Mouse (Mus musculus): ENCODE data around the gene Kif18a. TPM values are rescaled to one million over a fixed set of nuclear protein-coding genes. Genes with fewer than 3 reads are reported as not detected.

The Kif18a gene
- polyA plus RNA-seq, 1 experiment from 2014 or later: 9.3 TPM

GRCm38 (mm10) chr2:109335765-109336164 lies 55.2 kb downstream of the Kif18a start:
- no peak overlapping the region for H3K4me3 ChIP-seq (ENCODE audit: low read depth, low read length)
- no peak overlapping the region for H3K9ac ChIP-seq (replicated peaks)
- H3K4me1 ChIP-seq (ENCODE audit: insufficient read depth): no peaks in the 10 kb centered on the region
- TF ChIP-seq EP300 (IDR thresholded peaks at IDR 0.05; ENCODE audit: low read depth) (no peak), CTCF (IDR thresholded peaks at IDR 0.05; ENCODE audit: low read depth) (no peak)
- ATAC-seq (no peak), DNase-seq (no peak)
- no peaks in the 10 kb centered on the region for H3K27me3 ChIP-seq (ENCODE audit: insufficient read depth, low read length)
- H3K36me3 ChIP-seq (replicated peaks; ENCODE audit: insufficient read depth, low read length): peaks cover 11% of the 10 kb centered on the region
- no peaks in the 10 kb centered on the region for H3K9me3 ChIP-seq (ENCODE audit: low read length)
- whole genome bisulfite sequencing (ENCODE audit: insufficient replicate concordance): 75% methylated on average over 1 of the region's 1 CpGs
- H3K27ac ChIP-seq (ENCODE audit: low read depth): no peak overlapping the region
- no peak overlapping the region for H3K4me2 ChIP-seq (ENCODE audit: low read depth, low read length)

GRCm38 (mm10) chr2:109345386-109345785 lies 64.8 kb downstream of the Kif18a start:
- Histone ChIP-seq H3K4me2 (ENCODE audit: low read depth, low read length) (no peak overlapping the region), H3K27me3 (ENCODE audit: insufficient read depth, low read length) (no peaks in the 10 kb centered on the region), H3K9me3 (ENCODE audit: low read length) (no peaks in the 10 kb centered on the region), H3K4me1 (ENCODE audit: insufficient read depth) (no peaks in the 10 kb centered on the region), H3K9ac (replicated peaks) (no peak overlapping the region), H3K4me3 (ENCODE audit: low read depth, low read length) (no peak overlapping the region), H3K36me3 (replicated peaks; ENCODE audit: insufficient read depth, low read length) (peaks cover 10% of the 10 kb centered on the region), H3K27ac (ENCODE audit: low read depth) (no peak overlapping the region)
- no peak for TF ChIP-seq EP300 (IDR thresholded peaks at IDR 0.05; ENCODE audit: low read depth)
- no peak for TF ChIP-seq CTCF (IDR thresholded peaks at IDR 0.05; ENCODE audit: low read depth)
- WGBS (ENCODE audit: insufficient replicate concordance): 89% methylated on average over 4 of the region's 4 CpGs
- ATAC-seq (no peak), DNase-seq (no peak)

- no peak overlapping the region for H3K27ac ChIP-seq (ENCODE audit: low read depth)
- no peaks in the 10 kb centered on the region for H3K9me3 ChIP-seq (ENCODE audit: low read length)
- no peaks in the 10 kb centered on the region for H3K27me3 ChIP-seq (ENCODE audit: insufficient read depth, low read length)
- ATAC-seq (no peak), DNase-seq (no peak)
- 0 out of 2 replicates have a peak, but pooled peaks cover 2% of the 10 kb centered on the region for H3K36me3 ChIP-seq (replicated peaks; ENCODE audit: insufficient read depth, low read length)
- WGBS (ENCODE audit: insufficient replicate concordance): 80% methylated on average over 4 of the region's 4 CpGs
- no peak overlapping the region for H3K4me3 ChIP-seq (ENCODE audit: low read depth, low read length)
- H3K9ac ChIP-seq (replicated peaks): no peak overlapping the region
- TF ChIP-seq CTCF (IDR thresholded peaks at IDR 0.05; ENCODE audit: low read depth) (no peak), EP300 (IDR thresholded peaks at IDR 0.05; ENCODE audit: low read depth) (no peak)
- H3K4me2 ChIP-seq (ENCODE audit: low read depth, low read length): no peak overlapping the region
- H3K4me1 ChIP-seq (ENCODE audit: insufficient read depth): no peaks in the 10 kb centered on the region
Observed at GRCm38 (mm10) chr2:109348742-109349141, 68.2 kb downstream of the Kif18a start.

GRCm38 (mm10) chr2:109358456-109359141 lies 78.1 kb downstream of the Kif18a start:
- H3K4me3 ChIP-seq (ENCODE audit: low read depth, low read length): no peak overlapping the region
- no peak overlapping the region for H3K9ac ChIP-seq (replicated peaks)
- H3K27me3 ChIP-seq (ENCODE audit: insufficient read depth, low read length): no peaks in the 10 kb centered on the region
- H3K4me1 ChIP-seq (ENCODE audit: insufficient read depth): no peaks in the 10 kb centered on the region
- no peaks in the 10 kb centered on the region for H3K36me3 ChIP-seq (replicated peaks; ENCODE audit: insufficient read depth, low read length)
- H3K27ac ChIP-seq (ENCODE audit: low read depth): no peak overlapping the region
- DNase-seq (no peak), ATAC-seq (no peak)
- 57% methylated on average over 3 of the region's 3 CpGs for WGBS (ENCODE audit: insufficient replicate concordance)
- H3K9me3 ChIP-seq (ENCODE audit: low read length): no peaks in the 10 kb centered on the region
- TF ChIP-seq EP300 (IDR thresholded peaks at IDR 0.05; ENCODE audit: low read depth) (no peak), CTCF (IDR thresholded peaks at IDR 0.05; ENCODE audit: low read depth) (no peak)
- H3K4me2 ChIP-seq (ENCODE audit: low read depth, low read length): no peak overlapping the region

- TF ChIP-seq CTCF (IDR thresholded peaks at IDR 0.05; ENCODE audit: low read depth) (no peak), EP300 (IDR thresholded peaks at IDR 0.05; ENCODE audit: low read depth) (no peak)
- H3K36me3 ChIP-seq (replicated peaks; ENCODE audit: insufficient read depth, low read length): no peaks in the 10 kb centered on the region
- H3K9ac ChIP-seq (replicated peaks): no peak overlapping the region
- no peak overlapping the region for H3K4me3 ChIP-seq (ENCODE audit: low read depth, low read length)
- no peak overlapping the region for H3K4me2 ChIP-seq (ENCODE audit: low read depth, low read length)
- no peaks in the 10 kb centered on the region for H3K27me3 ChIP-seq (ENCODE audit: insufficient read depth, low read length)
- H3K4me1 ChIP-seq (ENCODE audit: insufficient read depth): no peaks in the 10 kb centered on the region
- 38% methylated on average over 1 of the region's 1 CpGs for WGBS (ENCODE audit: insufficient replicate concordance)
- no peak for ATAC-seq
- H3K27ac ChIP-seq (ENCODE audit: low read depth): no peak overlapping the region
- DNase-seq: no peak
- H3K9me3 ChIP-seq (ENCODE audit: low read length): no peaks in the 10 kb centered on the region
Observed at GRCm38 (mm10) chr2:109365962-109366361, 85.4 kb downstream of the Kif18a start.

GRCm38 (mm10) chr2:109374881-109375280 lies 94.3 kb downstream of the Kif18a start:
- DNase-seq: no peak

More at GRCm38 (mm10) chr2:109374881-109375280, 94.3 kb downstream of the Kif18a start:
- H3K4me1 ChIP-seq (ENCODE audit: insufficient read depth): no peaks in the 10 kb centered on the region
- TF ChIP-seq EP300 (IDR thresholded peaks at IDR 0.05; ENCODE audit: low read depth): no peak
- no peak for TF ChIP-seq CTCF (IDR thresholded peaks at IDR 0.05; ENCODE audit: low read depth)
- H3K9me3 ChIP-seq (ENCODE audit: low read length): no peaks in the 10 kb centered on the region
- no peak overlapping the region for H3K27ac ChIP-seq (ENCODE audit: low read depth)
- no peaks in the 10 kb centered on the region for H3K36me3 ChIP-seq (replicated peaks; ENCODE audit: insufficient read depth, low read length)
- no peak overlapping the region for H3K4me2 ChIP-seq (ENCODE audit: low read depth, low read length)
- ATAC-seq: no peak
- no peaks in the 10 kb centered on the region for H3K27me3 ChIP-seq (ENCODE audit: insufficient read depth, low read length)
- H3K4me3 ChIP-seq (ENCODE audit: low read depth, low read length): no peak overlapping the region
- WGBS (ENCODE audit: insufficient replicate concordance): 50% methylated on average over 2 of the region's 2 CpGs
- H3K9ac ChIP-seq (replicated peaks): no peak overlapping the region

Measured in liver, postnatal 0 days (tissue).